18 mouse cellular contexts compared by ENCODE assay signal in genomic region chr11:65740390-65740789, GRCm38 (mm10). TPM values are rescaled to one million over a fixed set of nuclear protein-coding genes. Genes with fewer than 3 reads are reported as not detected.
DNase-seq lines count a peak whose midpoint lies in the region; ATAC-seq and TF ChIP-seq lines count a peak whose summit lies in the region.
"Had no signal": no experiment of that assay in that cellular context is flagged by ENCODE, and none has a peak within 500 bp of the region (broad histone marks: within the 10 kb centered on the region; RNA-seq: fewer than 3 reads in every experiment).

No protein-coding gene starts in this region.

- no peak overlapping the region for H3K9ac ChIP-seq in lung, embryonic 16.5 days (ENCODE audit: low read length)
- H3K9ac ChIP-seq in liver, embryonic 12.5 days, result 0 out of 2 replicates have a peak overlapping the region, but pooled peaks have one; percentile 18
- H3K9ac ChIP-seq in forebrain, embryonic 13.5 days, result no peak overlapping the region
- H3K9ac ChIP-seq: hindbrain, embryonic 14.5 days; limb, embryonic 12.5 days; midbrain, embryonic 12.5 days had no signal

- TF ChIP-seq CTCF in bone marrow macrophage, adult 2 months (IDR thresholded peaks at IDR 0.05; ENCODE audit: low read depth, low read length), result no peak

- H3K4me1 ChIP-seq in lung, embryonic 16.5 days (replicated peaks; ENCODE audit: control insufficient read depth, insufficient read depth, low read length), result peaks cover 6% of the 10 kb centered on the region; the same call in 1 of the 2 replicates
- H3K4me1 ChIP-seq in bone marrow macrophage, adult 2 months (ENCODE audit: control insufficient read depth, insufficient read depth, low read length), result peaks cover 18% of the 10 kb centered on the region
- H3K4me1 ChIP-seq in liver, embryonic 12.5 days, result peaks cover 51% of the 10 kb centered on the region
- H3K4me1 ChIP-seq in forebrain, embryonic 13.5 days, result no peaks in the 10 kb centered on the region
- H3K4me1 ChIP-seq: limb, embryonic 12.5 days; midbrain, embryonic 12.5 days had no signal

- WGBS in lung, embryonic 16.5 days, result 58% methylated on average over 2 of the region's 2 CpGs
- WGBS in liver, embryonic 12.5 days (ENCODE audit: insufficient replicate concordance), result 38% methylated on average over 2 of the region's 2 CpGs
- WGBS in forebrain, embryonic 13.5 days, result 94% methylated on average over 2 of the region's 2 CpGs

- no peak for DNase-seq in lung, postnatal 14 days
- peak; percentile 26 for DNase-seq in naive thymus-derived CD4-positive, alpha-beta T cell, adult 2 months (ENCODE audit: low read depth)
- no peak for DNase-seq in cerebellum, postnatal 14 days
- DNase-seq in kidney, postnatal 25 days, result no peak
- DNase-seq: adrenal gland, postnatal 25 days; cerebellum, adult 9-11 months; heart, adult 11 months; heart, postnatal 10 days; kidney, adult 2 months had no signal

- H3K27ac ChIP-seq in lung, embryonic 16.5 days (ENCODE audit: low read length), result 0 out of 2 replicates have a peak overlapping the region, but pooled peaks have one; percentile 31
- peak overlapping the region; percentile 24; the same call in 1 of the 2 replicates for H3K27ac ChIP-seq in bone marrow macrophage, adult 2 months (ENCODE audit: insufficient read depth, low read depth, low read length)
- peak overlapping the region; percentile 77 for H3K27ac ChIP-seq in liver, embryonic 12.5 days
- no peak overlapping the region for H3K27ac ChIP-seq in forebrain, embryonic 13.5 days
- H3K27ac ChIP-seq: hindbrain, embryonic 14.5 days; left cerebral cortex, adult 2 months; limb, embryonic 12.5 days; midbrain, embryonic 12.5 days had no signal

- H3K27me3 ChIP-seq in lung, embryonic 16.5 days (ENCODE audit: control insufficient read depth, insufficient read depth, low read depth, low read length), result no peaks in the 10 kb centered on the region
- no peaks in the 10 kb centered on the region for H3K27me3 ChIP-seq in liver, embryonic 12.5 days (replicated peaks)
- no peaks in the 10 kb centered on the region for H3K27me3 ChIP-seq in forebrain, embryonic 13.5 days
- H3K27me3 ChIP-seq: CH12.LX; limb, embryonic 12.5 days; midbrain, embryonic 12.5 days had no signal

- H3K9me3 ChIP-seq in lung, embryonic 16.5 days (ENCODE audit: control insufficient read depth, low read length), result no peaks in the 10 kb centered on the region
- H3K9me3 ChIP-seq in liver, embryonic 12.5 days (replicated peaks), result no peaks in the 10 kb centered on the region
- no peaks in the 10 kb centered on the region for H3K9me3 ChIP-seq in forebrain, embryonic 13.5 days (replicated peaks)
- H3K9me3 ChIP-seq: limb, embryonic 12.5 days; midbrain, embryonic 12.5 days had no signal

- TF ChIP-seq POLR2A in bone marrow macrophage, adult 2 months (IDR thresholded peaks at IDR 0.05; ENCODE audit: borderline replicate concordance, low read depth, low read length), result no peak

- H3K36me3 ChIP-seq in lung, embryonic 16.5 days (ENCODE audit: control insufficient read depth, insufficient read depth, low read length), result no peaks in the 10 kb centered on the region
- 0 out of 2 replicates have a peak, but pooled peaks cover 4% of the 10 kb centered on the region for H3K36me3 ChIP-seq in liver, embryonic 12.5 days
- H3K36me3 ChIP-seq in forebrain, embryonic 13.5 days (ENCODE audit: poor library complexity, severe bottlenecking), result no peaks in the 10 kb centered on the region
- H3K36me3 ChIP-seq: midbrain, embryonic 12.5 days had no signal

- no peak overlapping the region for H3K4me2 ChIP-seq in lung, embryonic 16.5 days (ENCODE audit: low read depth, low read length)
- peak overlapping the region; percentile 50 for H3K4me2 ChIP-seq in liver, embryonic 12.5 days
- H3K4me2 ChIP-seq in forebrain, embryonic 13.5 days, result no peak overlapping the region
- H3K4me2 ChIP-seq: hindbrain, embryonic 14.5 days; limb, embryonic 12.5 days; midbrain, embryonic 12.5 days had no signal

- ATAC-seq in lung, embryonic 16.5 days (ENCODE audit: low read depth), result no peak
- peak; percentile 30; the same call in 1 of the 2 replicates for ATAC-seq in liver, embryonic 12.5 days
- ATAC-seq in forebrain, embryonic 13.5 days, result no peak

- no peak overlapping the region for H3K4me3 ChIP-seq in lung, embryonic 16.5 days (ENCODE audit: low read length)
- no peak overlapping the region for H3K4me3 ChIP-seq in bone marrow macrophage, adult 2 months (ENCODE audit: insufficient read depth, low read length)
- no peak overlapping the region for H3K4me3 ChIP-seq in liver, embryonic 12.5 days
- H3K4me3 ChIP-seq in forebrain, embryonic 13.5 days, result no peak overlapping the region
- H3K4me3 ChIP-seq: left cerebral cortex, adult 2 months; limb, embryonic 12.5 days; midbrain, embryonic 12.5 days had no signal

RNA-seq across cellular contexts. Expression of gene Map2k4, which starts 47.7 kb away (rescaled TPM):
- polyA plus RNA-seq in lung, embryonic 16.5 days (2015; fragmentation: Nextera tagmentation; extraction: Ambion mirVana), result 54.3 and 55.7 TPM in 2 replicates
- polyA plus RNA-seq in bone marrow macrophage, adult 2 months (2012; ENCODE audit: insufficient read depth, insufficient read length, missing spikeins), result 29.1 and 31.8 TPM in 2 replicates
- 43.6 and 44.3 TPM in 2 replicates for polyA plus RNA-seq in liver, embryonic 12.5 days (2016; fragmentation: Nextera tagmentation; extraction: Ambion mirVana)
- polyA plus RNA-seq in forebrain, embryonic 13.5 days (2015; fragmentation: Nextera tagmentation; extraction: Ambion mirVana), result 65.2 and 72.3 TPM in 2 replicates
